Mouse (Mus musculus) stomach, postnatal 0 days (tissue): ENCODE data around the gene Cdc73. TPM values are rescaled to one million over a fixed set of nuclear protein-coding genes. Genes with fewer than 3 reads are reported as not detected.

Source experiments
- ATAC-seq: fragments of 200-750 bp; cut with Nextera tagmentation; 2 replicates; pipeline ENCODE4 v1.8.0; 2017; ENCODE audit not compliant: low FRiP score, low TSS enrichment
- DNase-seq: peaks from one replicate; pipeline ENCODE4 v3.0.0-alpha.2; 2016; ENCODE audit warnings: low spot score
- H3K27ac ChIP-seq: fragments of 300-500 bp; sonication (generic); replicated peaks from 2 replicates; pipeline ENCODE4 v1.5.1; 2014; ENCODE audit warnings: mild to moderate bottlenecking, control low read depth
- H3K27me3 ChIP-seq: fragments of 300-500 bp; sonication (generic); 2 replicates; pipeline ENCODE4 v1.6.1; 2014; ENCODE audit warnings: low read length; ENCODE audit not compliant: control insufficient read depth, insufficient read depth
- H3K36me3 ChIP-seq: fragments of 300-500 bp; sonication (generic); 2 replicates; pipeline ENCODE4 v1.6.1; 2014; ENCODE audit warnings: low read length, mixed read lengths; ENCODE audit not compliant: control insufficient read depth, insufficient read depth
- H3K4me1 ChIP-seq: fragments of 300-500 bp; sonication (generic); replicated peaks from 2 replicates; pipeline ENCODE4 v1.6.1; 2014; ENCODE audit warnings: antibody characterized with exemption; ENCODE audit not compliant: control insufficient read depth, insufficient read depth
- H3K4me2 ChIP-seq: fragments of 300-500 bp; sonication (generic); replicated peaks from 2 replicates; pipeline ENCODE4 v1.6.1; 2014; ENCODE audit warnings: low read depth, mild to moderate bottlenecking, control low read depth, moderate library complexity
- H3K4me3 ChIP-seq: fragments of 300-500 bp; sonication (generic); 2 replicates; pipeline ENCODE4 v1.5.1; 2014; ENCODE audit warnings: low read depth, low read length, control low read depth
- H3K9ac ChIP-seq: fragments of 300-500 bp; sonication (generic); 2 replicates; pipeline ENCODE4 v1.6.1; 2014; ENCODE audit warnings: mild to moderate bottlenecking, low read length, control low read depth, mixed read lengths
- H3K9me3 ChIP-seq: fragments of 300-500 bp; sonication (generic); 2 replicates; pipeline ENCODE4 v1.6.1; 2016; ENCODE audit warnings: low read length; ENCODE audit not compliant: control insufficient read depth
- CTCF ChIP-seq: IDR thresholded peaks from 2 replicates; pipeline ENCODE4 v1.5.1; 2016; ENCODE audit warnings: antibody characterized with exemption, low read depth, mild to moderate bottlenecking, moderate library complexity
- EP300 ChIP-seq: optimal IDR thresholded peaks from 2 replicates; pipeline ENCODE3; 2016; ENCODE audit warnings: antibody characterized with exemption
- WGBS: fragments of 180-500 bp; shearing (Covaris S2); extraction: QIAGEN DNeasy Blood & Tissue Kit; methylation state at CpG from one replicate; pipeline ENCODE4 v1.1.7; 2014; 5-methylcytosine and 5-hydroxymethylcytosine counted together
- polyA plus RNA-seq: library from polyadenylated mRNA; unstranded; fragments of >200 nt; fragmentation: Nextera tagmentation; extraction: Ambion mirVana; gene quantifications from 2 replicates; pipeline ENCODE4 v1.2.1, GENCODE M21; 2015

Gene Cdc73
- polyA plus RNA-seq, 1 experiment from 2014 or later: 11.8 TPM

DNA sequence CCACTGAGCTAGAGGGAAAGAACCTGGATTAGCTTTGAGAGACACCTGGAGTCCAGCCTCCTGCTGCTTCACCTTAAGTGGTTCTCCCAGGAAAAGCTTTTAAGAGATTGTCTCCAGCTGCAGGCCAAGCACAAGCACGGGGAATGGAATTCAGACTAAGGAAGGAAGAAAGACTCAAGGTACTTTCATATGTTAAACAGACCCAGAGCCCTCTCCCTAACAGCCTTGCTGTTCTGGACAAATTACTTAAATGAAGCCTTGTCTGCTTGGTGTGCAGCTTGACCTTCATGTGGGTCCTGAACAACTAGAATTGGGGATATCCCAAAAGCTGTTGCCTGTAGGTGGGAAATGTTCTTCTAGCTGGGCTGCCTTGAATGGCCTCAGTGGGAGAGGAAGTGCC is 147.2 kb downstream of the Cdc73 start:
- no peaks in the 10 kb centered on the region for H3K36me3 ChIP-seq
- TF ChIP-seq EP300 (no peak), CTCF (no peak)
- 32% methylated on average over 1 of the region's 1 CpGs for WGBS

DNA sequence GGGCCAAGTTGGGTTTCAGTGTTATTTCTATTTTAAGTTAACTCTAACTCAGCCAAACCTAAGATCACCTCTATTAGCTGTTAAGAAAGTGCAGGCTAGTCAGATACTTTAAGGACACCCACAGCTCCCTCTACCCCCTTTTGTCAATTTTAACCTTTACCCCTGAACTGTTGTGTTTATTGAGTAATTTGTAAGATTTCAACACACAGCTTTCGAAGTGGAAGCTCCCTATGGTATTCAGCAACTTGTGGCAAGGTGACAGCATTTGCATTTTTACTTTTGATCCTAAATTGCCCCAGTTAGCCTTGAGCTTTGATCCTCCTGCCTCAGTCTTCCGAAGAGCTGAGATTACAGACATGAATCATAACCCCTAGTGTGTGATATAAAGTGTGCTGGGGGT is 148.1 kb downstream of the Cdc73 start:
- no peaks in the 10 kb centered on the region for H3K9me3 ChIP-seq
- H3K4me1 ChIP-seq: no peaks in the 10 kb centered on the region

More for the DNA sequence above, 147.2 kb downstream of the Cdc73 start:
- no peak for ATAC-seq
- H3K27ac ChIP-seq: no peak overlapping the region
- H3K27me3 ChIP-seq: no peaks in the 10 kb centered on the region
- no peak for DNase-seq
- no peak overlapping the region for H3K9ac ChIP-seq
- H3K9me3 ChIP-seq: no peaks in the 10 kb centered on the region
- H3K4me2 ChIP-seq: no peak overlapping the region
- H3K4me1 ChIP-seq: no peaks in the 10 kb centered on the region
- H3K4me3 ChIP-seq: no peak overlapping the region

More for the DNA sequence above, 148.1 kb downstream of the Cdc73 start:
- Histone ChIP-seq H3K27ac (no peak overlapping the region), H3K27me3 (no peaks in the 10 kb centered on the region), H3K36me3 (no peaks in the 10 kb centered on the region), H3K4me3 (no peak overlapping the region), H3K9ac (no peak overlapping the region), H3K4me2 (no peak overlapping the region)
- ATAC-seq: no peak
- TF ChIP-seq CTCF: no peak
- no peak for TF ChIP-seq EP300
- no peak for DNase-seq
- WGBS: 47% methylated on average over 2 of the region's 2 CpGs

Other genes with a start within 250 kb of the Cdc73 start
- gene B3galt2, start 62.2 kb downstream of the Cdc73 start, polyA plus RNA-seq: 0.12 and 0.15 TPM in 2 replicates
- gene Glrx2, start 13.4 kb upstream of the Cdc73 start, polyA plus RNA-seq: 104 TPM in 2 replicates
- 8.7 and 8.9 TPM in 2 replicates for gene Trove2, start 74.2 kb upstream of the Cdc73 start, polyA plus RNA-seq
- 57.6 and 61.5 TPM in 2 replicates for gene Uchl5, start 74.4 kb upstream of the Cdc73 start, polyA plus RNA-seq